Mouse (Mus musculus) brain, embryonic 14.5 days (tissue): ENCODE results near the gene Spock1. TPM values are rescaled to one million over a fixed set of nuclear protein-coding genes. Genes with fewer than 3 reads are reported as not detected.

Source experiments
- DNase-seq: peaks from one replicate; pipeline ENCODE4 v3.0.0-alpha.2; 2011; ENCODE audit warnings: low read depth
- CTCF ChIP-seq: fragments of 200-500 bp; IDR thresholded peaks from 2 replicates; pipeline ENCODE4 v1.5.1; 2012; ENCODE audit warnings: inconsistent platforms, mild to moderate bottlenecking, moderate library complexity, borderline replicate concordance; ENCODE audit not compliant: insufficient read depth, insufficient read length; ENCODE audit errors: extremely low read depth
- POLR2A ChIP-seq: fragments of 200-500 bp; IDR thresholded peaks from 2 replicates; pipeline ENCODE4 v1.6.1; 2012; ENCODE audit warnings: mild to moderate bottlenecking, inconsistent platforms, borderline replicate concordance; ENCODE audit not compliant: poor library complexity, insufficient read depth, insufficient read length, severe bottlenecking; ENCODE audit errors: extremely low read depth
- polyA plus RNA-seq: library from polyadenylated mRNA; depleted of rRNA; stranded (reverse); fragments of >200 nt; gene quantifications from 2 replicates; pipeline ENCODE4 v1.2.3, GENCODE M21; 2012

The Spock1 gene
- polyA plus RNA-seq, 1 experiment = 80.3 TPM

GRCm38 (mm10) chr13:57688926-57689325, 219.2 kb downstream of the Spock1 start:
- TF ChIP-seq POLR2A = no peak
- TF ChIP-seq CTCF = no peak
- no peak for DNase-seq

GRCm38 (mm10) chr13:57686437-57686836, 221.7 kb downstream of the Spock1 start:
- no peak for DNase-seq
- TF ChIP-seq CTCF (no peak), POLR2A (no peak)

GRCm38 (mm10) chr13:57685201-57685600, 222.9 kb downstream of the Spock1 start:
- TF ChIP-seq POLR2A (no peak), CTCF (no peak)
- peak; percentile 40 for DNase-seq

GRCm38 (mm10) chr13:57679591-57679990, 228.5 kb downstream of the Spock1 start:
- TF ChIP-seq CTCF (no peak), POLR2A (no peak)

GRCm38 (mm10) chr13:57676820-57677219, 231.3 kb downstream of the Spock1 start:
- TF ChIP-seq POLR2A = no peak
- no peak for TF ChIP-seq CTCF
- DNase-seq = peak; percentile 72

More at GRCm38 (mm10) chr13:57679591-57679990, 228.5 kb downstream of the Spock1 start:
- no peak for DNase-seq

GRCm38 (mm10) chr13:57673399-57673798, 234.7 kb downstream of the Spock1 start:
- TF ChIP-seq POLR2A = no peak
- TF ChIP-seq CTCF = no peak
- DNase-seq = no peak

GRCm38 (mm10) chr13:57672762-57673161, 235.4 kb downstream of the Spock1 start:
- TF ChIP-seq CTCF = no peak
- TF ChIP-seq POLR2A = no peak
- DNase-seq = no peak

GRCm38 (mm10) chr13:57671919-57672318, 236.2 kb downstream of the Spock1 start:
- TF ChIP-seq CTCF (no peak), POLR2A (no peak)
- DNase-seq = peak; percentile 51

- DNase-seq = no peak
- TF ChIP-seq CTCF (no peak), POLR2A (no peak)
Observed at GRCm38 (mm10) chr13:57671322-57671721, 236.8 kb downstream of the Spock1 start.

- TF ChIP-seq POLR2A (no peak), CTCF (no peak)
Observed at GRCm38 (mm10) chr13:57667621-57668020, 240.5 kb downstream of the Spock1 start.

GRCm38 (mm10) chr13:57666173-57666842, 241.8 kb downstream of the Spock1 start:
- peak; percentile 80 for DNase-seq
- no peak for TF ChIP-seq CTCF
- TF ChIP-seq POLR2A = no peak

More at GRCm38 (mm10) chr13:57667621-57668020, 240.5 kb downstream of the Spock1 start:
- DNase-seq = no peak

- no peak for TF ChIP-seq POLR2A
- no peak for TF ChIP-seq CTCF
- no peak for DNase-seq
Observed at GRCm38 (mm10) chr13:57662554-57662953, 245.6 kb downstream of the Spock1 start.
